Mouse (Mus musculus) kidney, adult 2 months (tissue): ENCODE results near the gene Mospd3.

Source experiments
- CTCF ChIP-seq: fragments of 200-500 bp; conservative IDR thresholded peaks from 2 replicates; pipeline ENCODE4 v1.5.1; 2011; ENCODE audit warnings: low read depth, mild to moderate bottlenecking, control low read depth, low read length, moderate library complexity, mixed read lengths; ENCODE audit not compliant: insufficient read depth, insufficient read length
- POLR2A ChIP-seq: fragments of 200-500 bp; IDR thresholded peaks from one replicate; pipeline ENCODE4 v1.6.1; 2011; ENCODE audit warnings: low read depth, low read length, control low read depth

DNA sequence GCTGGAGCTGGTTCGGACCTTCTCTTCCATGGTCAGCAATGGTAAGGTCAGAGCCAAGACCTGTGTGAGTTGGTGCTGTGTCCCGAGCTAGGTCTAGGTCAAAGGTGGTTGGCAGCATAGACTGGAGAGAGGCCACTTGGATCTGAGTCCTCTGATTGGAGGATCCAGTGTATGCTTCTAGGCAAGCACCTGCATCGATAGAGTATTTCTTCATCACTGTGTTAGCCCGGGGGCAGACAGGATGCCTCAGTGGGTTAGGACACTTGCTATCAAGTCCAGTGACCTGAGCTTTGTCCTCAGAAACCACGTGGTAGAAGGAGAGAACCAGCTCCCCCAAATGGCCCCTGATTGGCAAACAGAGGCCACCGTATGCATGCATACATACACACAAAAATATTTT is 20.6 kb downstream of the Mospd3 start:
- TF ChIP-seq CTCF: no peak
- no peak for TF ChIP-seq POLR2A
